31 mouse cellular contexts compared by ENCODE assay signal in the genomic region with DNA sequence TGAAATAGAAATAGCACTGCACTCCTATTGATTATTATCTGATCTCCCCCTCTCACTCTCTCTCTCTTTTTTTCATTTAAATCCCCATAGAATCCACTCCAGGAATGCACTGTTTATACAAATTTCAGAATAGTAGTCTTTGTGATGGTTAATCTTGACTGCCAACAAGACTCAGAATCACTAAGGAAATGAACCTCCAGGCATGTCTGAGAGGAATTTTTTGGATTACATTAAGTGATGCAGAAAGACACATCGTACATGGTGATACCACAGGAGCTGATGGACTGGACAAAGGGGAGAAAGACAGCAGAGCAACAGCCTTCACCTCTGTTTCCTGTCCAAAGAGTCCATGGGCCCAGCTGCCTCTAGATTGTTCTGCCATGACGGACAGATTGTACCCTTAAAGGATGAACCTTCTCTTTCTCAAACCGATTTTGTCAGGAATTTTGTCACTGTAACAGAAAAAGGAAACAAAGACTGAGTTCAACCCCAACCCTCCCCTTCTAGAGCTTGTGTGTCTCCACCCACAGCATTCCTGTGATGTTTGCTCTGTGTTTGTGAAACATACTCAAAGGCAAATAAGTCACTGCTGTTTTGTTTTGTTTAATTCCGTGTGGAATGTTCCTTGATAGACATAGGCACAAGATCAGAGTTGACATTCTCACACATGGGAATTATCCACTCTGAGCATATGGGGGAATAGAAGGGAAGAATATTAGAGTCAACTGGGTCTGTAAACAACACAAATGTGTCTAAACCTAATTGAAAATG. TPM values are rescaled to one million over a fixed set of nuclear protein-coding genes. Genes with fewer than 3 reads are reported as not detected.
A peak's percentile ranks its signal among the peaks of the same experiment; 100 is the strongest.
DNase-seq lines count a peak whose midpoint lies in the region; ATAC-seq and TF ChIP-seq lines count a peak whose summit lies in the region.
"Had no signal": no experiment of that assay in that cellular context is flagged by ENCODE, and none has a peak within 500 bp of the region (broad histone marks: within the 10 kb centered on the region; RNA-seq: fewer than 3 reads in every experiment).

No protein-coding gene starts in this region.

- H3K4me2 ChIP-seq in kidney, embryonic 14.5 days (replicated peaks; ENCODE audit: low read depth, low read length) = no peak overlapping the region
- H3K4me2 ChIP-seq in lung, postnatal 0 days (replicated peaks; ENCODE audit: low read depth, low read length) = no peak overlapping the region
- no peak overlapping the region for H3K4me2 ChIP-seq in embryonic facial prominence, embryonic 14.5 days (ENCODE audit: low read depth, low read length)
- H3K4me2 ChIP-seq: forebrain, embryonic 15.5 days; heart, embryonic 12.5 days; hindbrain, embryonic 14.5 days; limb, embryonic 15.5 days; liver, embryonic 13.5 days; lung, embryonic 14.5 days; neural tube, embryonic 15.5 days had no signal

- TF ChIP-seq POLR2A in kidney, adult 2 months (IDR thresholded peaks at IDR 0.05; ENCODE audit: low read depth, low read length) = no peak
- TF ChIP-seq POLR2A in lung, adult 2 months (IDR thresholded peaks at IDR 0.05; ENCODE audit: borderline replicate concordance, extremely low read depth, low read depth, low read length) = no peak

- TF ChIP-seq CTCF in kidney, adult 2 months (conservative IDR thresholded peaks at IDR 0.05; ENCODE audit: insufficient read depth, insufficient read length, low read depth, low read length) = no peak
- TF ChIP-seq CTCF in lung, postnatal 0 days (IDR thresholded peaks at IDR 0.05) = no peak
- TF ChIP-seq CTCF in lung, adult 2 months (IDR thresholded peaks at IDR 0.05; ENCODE audit: insufficient read depth, low read length) = no peak

- TF ChIP-seq EP300 in lung, postnatal 0 days (IDR thresholded peaks at IDR 0.05) = no peak

- no peaks in the 10 kb centered on the region for H3K27me3 ChIP-seq in kidney, adult 2 months (replicated peaks; ENCODE audit: control insufficient read depth, insufficient read depth, low read length)
- no peaks in the 10 kb centered on the region for H3K27me3 ChIP-seq in kidney, embryonic 14.5 days (ENCODE audit: control insufficient read depth, insufficient read depth, low read length)
- no peaks in the 10 kb centered on the region for H3K27me3 ChIP-seq in lung, postnatal 0 days (replicated peaks; ENCODE audit: insufficient read depth, low read length)
- no peaks in the 10 kb centered on the region for H3K27me3 ChIP-seq in embryonic facial prominence, embryonic 14.5 days (replicated peaks; ENCODE audit: control insufficient read depth, insufficient read depth, low read length)
- H3K27me3 ChIP-seq: forebrain, embryonic 15.5 days; heart, embryonic 12.5 days; limb, embryonic 15.5 days; liver, embryonic 13.5 days; neural tube, embryonic 15.5 days had no signal

- H3K4me1 ChIP-seq in kidney, adult 2 months (ENCODE audit: control insufficient read depth, insufficient read depth, low read length) = no peaks in the 10 kb centered on the region
- H3K4me1 ChIP-seq in kidney, embryonic 14.5 days (ENCODE audit: control insufficient read depth, insufficient read depth, low read length) = no peaks in the 10 kb centered on the region
- H3K4me1 ChIP-seq in lung, postnatal 0 days (ENCODE audit: insufficient read depth, low read depth, low read length) = no peaks in the 10 kb centered on the region
- H3K4me1 ChIP-seq in lung, adult 2 months (ENCODE audit: control insufficient read depth, insufficient read depth, low read length) = no peaks in the 10 kb centered on the region
- peaks cover 6% of the 10 kb centered on the region; the same call in 1 of the 2 replicates for H3K4me1 ChIP-seq in embryonic facial prominence, embryonic 14.5 days (ENCODE audit: control insufficient read depth, insufficient read depth, low read length)
- H3K4me1 ChIP-seq: forebrain, embryonic 10.5 days; forebrain, embryonic 15.5 days; limb, embryonic 10.5 days; limb, embryonic 15.5 days; liver, embryonic 13.5 days; neural tube, embryonic 15.5 days had no signal

- H3K36me3 ChIP-seq in kidney, adult 2 months (ENCODE audit: control insufficient read depth, insufficient read depth, low read length) = no peaks in the 10 kb centered on the region
- H3K36me3 ChIP-seq in kidney, embryonic 14.5 days (ENCODE audit: control insufficient read depth, insufficient read depth, low read length) = no peaks in the 10 kb centered on the region
- no peaks in the 10 kb centered on the region for H3K36me3 ChIP-seq in lung, postnatal 0 days (ENCODE audit: insufficient read depth, low read length)
- no peaks in the 10 kb centered on the region for H3K36me3 ChIP-seq in embryonic facial prominence, embryonic 14.5 days (ENCODE audit: control insufficient read depth, insufficient read depth, low read length)
- H3K36me3 ChIP-seq: forebrain, embryonic 10.5 days; forebrain, embryonic 15.5 days; G1E; heart, embryonic 12.5 days; limb, embryonic 10.5 days; limb, embryonic 15.5 days; liver, embryonic 13.5 days; neural tube, embryonic 15.5 days had no signal

- no peaks in the 10 kb centered on the region for H3K9me3 ChIP-seq in kidney, embryonic 14.5 days (ENCODE audit: control insufficient read depth, low read length)
- H3K9me3 ChIP-seq in lung, postnatal 0 days (ENCODE audit: low read length) = no peaks in the 10 kb centered on the region
- no peaks in the 10 kb centered on the region for H3K9me3 ChIP-seq in embryonic facial prominence, embryonic 14.5 days (ENCODE audit: control insufficient read depth, low read length)
- H3K9me3 ChIP-seq: forebrain, embryonic 10.5 days; forebrain, embryonic 15.5 days; G1E; heart, embryonic 12.5 days; limb, embryonic 10.5 days; limb, embryonic 15.5 days; liver, embryonic 13.5 days; neural tube, embryonic 15.5 days had no signal

- 51% methylated on average over 4 of the region's 4 CpGs for WGBS in kidney, adult 2 months
- WGBS in kidney, embryonic 14.5 days = 59% methylated on average over 4 of the region's 4 CpGs
- 30% methylated on average over 4 of the region's 4 CpGs for WGBS in lung, postnatal 0 days
- WGBS in lung, adult 2 months = 50% methylated on average over 4 of the region's 4 CpGs
- 49% methylated on average over 4 of the region's 4 CpGs for WGBS in embryonic facial prominence, embryonic 14.5 days

- no peak for DNase-seq in kidney, adult 2 months
- DNase-seq in lung, postnatal 0 days (ENCODE audit: low spot score) = peak; percentile 54
- no peak for DNase-seq in lung, adult 2 months
- DNase-seq in Muller cell, postnatal 12 days (ENCODE audit: inconsistent ontology term) = peak; percentile 92
- DNase-seq in embryonic facial prominence, embryonic 14.5 days (ENCODE audit: low spot score) = peak; percentile 41
- no peak for DNase-seq in right cerebral cortex, adult 18-20 months
- DNase-seq: adrenal gland, postnatal 25 days; cerebellum, adult 11-12 months; cerebellum, postnatal 10 days; gastrocnemius, postnatal 36 days; heart, adult 2 months; kidney, adult 11 months; layer of hippocampus, adult 9-11 months; liver, embryonic 13.5 days; lung, embryonic 14.5 days; midbrain, embryonic 14.5 days; right cerebral cortex, postnatal 4 days; thymus, adult 18-20 months; thymus, postnatal 25 days had no signal

- no peak overlapping the region for H3K4me3 ChIP-seq in kidney, adult 2 months (ENCODE audit: insufficient read depth, low read depth, low read length)
- no peak overlapping the region for H3K4me3 ChIP-seq in kidney, embryonic 14.5 days (ENCODE audit: low read length)
- no peak overlapping the region for H3K4me3 ChIP-seq in lung, postnatal 0 days (ENCODE audit: low read depth, low read length)
- H3K4me3 ChIP-seq in lung, adult 2 months (replicated peaks; ENCODE audit: extremely low read depth, low read depth, low read length) = no peak overlapping the region
- H3K4me3 ChIP-seq in embryonic facial prominence, embryonic 14.5 days (ENCODE audit: low read depth, low read length) = no peak overlapping the region
- H3K4me3 ChIP-seq: forebrain, embryonic 10.5 days; forebrain, embryonic 15.5 days; heart, adult 2 months; heart, embryonic 12.5 days; limb, embryonic 10.5 days; limb, embryonic 15.5 days; liver, embryonic 13.5 days; neural tube, embryonic 15.5 days had no signal

- ATAC-seq in kidney, embryonic 14.5 days (ENCODE audit: low FRiP score, low TSS enrichment) = no peak
- ATAC-seq in lung, postnatal 0 days = peak; percentile 47; the same call in 1 of the 2 replicates
- ATAC-seq in embryonic facial prominence, embryonic 14.5 days (ENCODE audit: low read depth) = no peak
- ATAC-seq: forebrain, embryonic 15.5 days had no signal

- H3K27ac ChIP-seq in kidney, adult 2 months (ENCODE audit: insufficient read depth, low read depth, low read length) = peak overlapping the region; percentile 60; the same call in 1 of the 2 replicates
- H3K27ac ChIP-seq in kidney, embryonic 14.5 days (ENCODE audit: low read depth, low read length) = no peak overlapping the region
- H3K27ac ChIP-seq in lung, postnatal 0 days (ENCODE audit: low read length) = no peak overlapping the region
- H3K27ac ChIP-seq in embryonic facial prominence, embryonic 14.5 days (replicated peaks; ENCODE audit: low read depth, low read length) = no peak overlapping the region; the same call in 1 of the 2 replicates
- H3K27ac ChIP-seq: forebrain, embryonic 10.5 days; forebrain, embryonic 15.5 days; heart, adult 2 months; hindbrain, embryonic 14.5 days; limb, embryonic 10.5 days; limb, embryonic 15.5 days; liver, embryonic 13.5 days; neural tube, embryonic 15.5 days; stomach, postnatal 0 days had no signal

- H3K9ac ChIP-seq in kidney, embryonic 14.5 days (ENCODE audit: low read depth, low read length) = no peak overlapping the region
- no peak overlapping the region for H3K9ac ChIP-seq in lung, postnatal 0 days (replicated peaks; ENCODE audit: low read depth)
- no peak overlapping the region for H3K9ac ChIP-seq in embryonic facial prominence, embryonic 14.5 days (ENCODE audit: low read depth, low read length)
- H3K9ac ChIP-seq: forebrain, embryonic 15.5 days; heart, embryonic 12.5 days; hindbrain, embryonic 14.5 days; limb, embryonic 15.5 days; liver, embryonic 13.5 days; lung, embryonic 14.5 days; neural tube, embryonic 15.5 days had no signal

RNA-seq across cellular contexts. Expression of a gene that starts 59.1 kb away (rescaled TPM):
- not detected in 2 replicates for polyA plus RNA-seq in kidney, adult 2 months (2012; rRNA removed)
- not detected in 2 replicates for polyA plus RNA-seq in kidney, embryonic 14.5 days (2014; fragmentation: Nextera tagmentation; extraction: Ambion mirVana)
- polyA plus RNA-seq in lung, postnatal 0 days (2015; fragmentation: Nextera tagmentation; extraction: Ambion mirVana) = not detected in 2 replicates
- polyA plus RNA-seq in lung, adult 2 months (2012; rRNA removed) = not detected in 2 replicates
- polyA plus RNA-seq in embryonic facial prominence, embryonic 14.5 days (2014; fragmentation: Nextera tagmentation; extraction: Ambion mirVana) = 1.3 and 1.4 TPM in 2 replicates
- polyA plus RNA-seq: forebrain, embryonic 10.5 days; forebrain, embryonic 15.5 days; frontal cortex, adult 2 months; G1E; heart, embryonic 12.5 days; hindbrain, embryonic 14.5 days; limb, embryonic 10.5 days; liver, embryonic 13.5 days; lung, embryonic 14.5 days; midbrain, embryonic 14.5 days; neural tube, embryonic 15.5 days; spleen, adult 2 months; stomach, postnatal 0 days had no signal

Comparison
In these comparisons a context has a peak if more than half of its experiments do, and no peak if none do; other contexts are left out.
1. DNase-seq: peak in lung, postnatal 0 days (single experiment), Muller cell, postnatal 12 days (single experiment) and embryonic facial prominence, embryonic 14.5 days (single experiment); none in kidney, adult 2 months (single experiment), lung, adult 2 months (single experiment) and right cerebral cortex, adult 18-20 months (single experiment).